9 mouse cellular contexts compared by ENCODE assay signal in the genomic region with DNA sequence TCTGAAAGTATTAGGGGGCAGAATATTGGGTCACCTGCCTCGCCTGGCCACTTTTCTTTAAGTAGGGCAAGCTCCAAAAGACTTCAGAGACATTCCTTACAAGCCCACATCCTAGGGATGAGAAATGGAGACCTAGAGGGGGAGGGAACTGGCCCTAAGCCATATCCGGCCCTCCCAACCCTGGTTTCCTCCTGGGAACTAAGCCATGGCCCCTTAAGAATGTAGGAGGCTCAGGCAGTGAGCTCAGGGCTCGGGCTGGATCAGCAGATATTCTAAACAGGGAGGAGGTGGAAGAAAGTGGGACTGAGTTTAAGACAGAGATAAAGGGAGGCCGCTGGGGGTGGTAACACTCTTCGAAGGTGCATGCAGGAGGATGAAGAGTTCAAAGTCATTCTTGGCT. TPM values are rescaled to one million over a fixed set of nuclear protein-coding genes. Genes with fewer than 3 reads are reported as not detected.
DNase-seq lines count a peak whose midpoint lies in the region; ATAC-seq and TF ChIP-seq lines count a peak whose summit lies in the region.
"Had no signal": no experiment of that assay in that cellular context is flagged by ENCODE, and none has a peak within 500 bp of the region (broad histone marks: within the 10 kb centered on the region; RNA-seq: fewer than 3 reads in every experiment).

No protein-coding gene starts in this region.

- H3K4me2 ChIP-seq in midbrain, postnatal 0 days (ENCODE audit: low read depth, low read length, poor library complexity, severe bottlenecking) = no peak overlapping the region
- H3K4me2 ChIP-seq in midbrain, embryonic 14.5 days (ENCODE audit: low read length) = no peak overlapping the region
- no peak overlapping the region for H3K4me2 ChIP-seq in heart, embryonic 13.5 days
- H3K4me2 ChIP-seq in stomach, postnatal 0 days (replicated peaks; ENCODE audit: low read depth) = no peak overlapping the region
- H3K4me2 ChIP-seq: midbrain, embryonic 15.5 days had no signal

- TF ChIP-seq CTCF in midbrain, postnatal 0 days (IDR thresholded peaks at IDR 0.05) = no peak
- TF ChIP-seq CTCF in stomach, postnatal 0 days (IDR thresholded peaks at IDR 0.05; ENCODE audit: low read depth) = no peak

- H3K27ac ChIP-seq in midbrain, postnatal 0 days (ENCODE audit: low read depth, low read length) = 0 out of 2 replicates have a peak overlapping the region, but pooled peaks have one; percentile 38
- H3K27ac ChIP-seq in midbrain, embryonic 14.5 days (replicated peaks; ENCODE audit: low read depth, low read length) = no peak overlapping the region
- peak overlapping the region; percentile 61 for H3K27ac ChIP-seq in heart, embryonic 13.5 days (replicated peaks)
- H3K27ac ChIP-seq in stomach, postnatal 0 days (replicated peaks) = no peak overlapping the region; the same call in 1 of the 2 replicates
- H3K27ac ChIP-seq: midbrain, embryonic 15.5 days had no signal

- no peak for DNase-seq in midbrain, postnatal 0 days (ENCODE audit: low spot score)
- DNase-seq in midbrain, embryonic 14.5 days = no peak
- DNase-seq in kidney, postnatal 14 days = peak; percentile 90
- DNase-seq in stomach, postnatal 0 days (ENCODE audit: low spot score) = no peak
- no peak for DNase-seq in neural tube, embryonic 10.5 days (ENCODE audit: extremely low spot score, low spot score)
- no peak for DNase-seq in cerebellum, postnatal 36 days
- DNase-seq in natural killer cell, adult 2 months (ENCODE audit: low spot score in 2 of 2) = no peak

- no peak overlapping the region for H3K9ac ChIP-seq in midbrain, postnatal 0 days (replicated peaks; ENCODE audit: low read length, poor library complexity, severe bottlenecking)
- no peak overlapping the region for H3K9ac ChIP-seq in midbrain, embryonic 14.5 days (replicated peaks; ENCODE audit: low read length)
- H3K9ac ChIP-seq in heart, embryonic 13.5 days = no peak overlapping the region
- no peak overlapping the region for H3K9ac ChIP-seq in stomach, postnatal 0 days (ENCODE audit: low read length)
- H3K9ac ChIP-seq: midbrain, embryonic 15.5 days had no signal

- no peaks in the 10 kb centered on the region for H3K9me3 ChIP-seq in midbrain, postnatal 0 days (ENCODE audit: low read length)
- H3K9me3 ChIP-seq in midbrain, embryonic 14.5 days (ENCODE audit: control insufficient read depth, low read length) = no peaks in the 10 kb centered on the region
- H3K9me3 ChIP-seq in heart, embryonic 13.5 days = no peaks in the 10 kb centered on the region
- H3K9me3 ChIP-seq in stomach, postnatal 0 days (ENCODE audit: control insufficient read depth, low read length) = no peaks in the 10 kb centered on the region
- H3K9me3 ChIP-seq: midbrain, embryonic 15.5 days had no signal

- WGBS in midbrain, postnatal 0 days = 55% methylated on average over 5 of the region's 5 CpGs
- 52% methylated on average over 5 of the region's 5 CpGs for WGBS in midbrain, embryonic 14.5 days
- WGBS in heart, embryonic 13.5 days = 31% methylated on average over 5 of the region's 5 CpGs
- 42% methylated on average over 5 of the region's 5 CpGs for WGBS in stomach, postnatal 0 days

- H3K4me3 ChIP-seq in midbrain, postnatal 0 days (ENCODE audit: low read depth, low read length) = no peak overlapping the region
- H3K4me3 ChIP-seq in midbrain, embryonic 14.5 days (replicated peaks; ENCODE audit: low read depth, low read length) = no peak overlapping the region
- H3K4me3 ChIP-seq in heart, embryonic 13.5 days = no peak overlapping the region
- H3K4me3 ChIP-seq in stomach, postnatal 0 days (ENCODE audit: low read depth, low read length) = no peak overlapping the region
- H3K4me3 ChIP-seq: midbrain, embryonic 15.5 days had no signal

- no peak for ATAC-seq in midbrain, postnatal 0 days (ENCODE audit: low FRiP score)
- ATAC-seq in midbrain, embryonic 14.5 days (ENCODE audit: low FRiP score, low TSS enrichment) = no peak
- peak; percentile 42; the same call in 1 of the 2 replicates for ATAC-seq in heart, embryonic 13.5 days (ENCODE audit: extremely low read depth, insufficient number of reproducible peaks, low FRiP score, low TSS enrichment)
- peak; percentile 51; the same call in 1 of the 2 replicates for ATAC-seq in stomach, postnatal 0 days (ENCODE audit: low FRiP score, low TSS enrichment)
- ATAC-seq: midbrain, embryonic 15.5 days had no signal

- H3K36me3 ChIP-seq in midbrain, postnatal 0 days (ENCODE audit: insufficient read depth, low read length) = no peaks in the 10 kb centered on the region
- no peaks in the 10 kb centered on the region for H3K36me3 ChIP-seq in midbrain, embryonic 14.5 days (ENCODE audit: control insufficient read depth, insufficient read depth, low read length)
- no peaks in the 10 kb centered on the region for H3K36me3 ChIP-seq in heart, embryonic 13.5 days
- no peaks in the 10 kb centered on the region for H3K36me3 ChIP-seq in stomach, postnatal 0 days (ENCODE audit: control insufficient read depth, insufficient read depth, low read length)
- H3K36me3 ChIP-seq: midbrain, embryonic 15.5 days had no signal

- no peak for TF ChIP-seq EP300 in stomach, postnatal 0 days (optimal IDR thresholded peaks at IDR 0.05)

- no peaks in the 10 kb centered on the region for H3K27me3 ChIP-seq in midbrain, postnatal 0 days (ENCODE audit: insufficient read depth, low read length)
- H3K27me3 ChIP-seq in midbrain, embryonic 14.5 days (ENCODE audit: control insufficient read depth, insufficient read depth, low read length) = no peaks in the 10 kb centered on the region
- H3K27me3 ChIP-seq in heart, embryonic 13.5 days (replicated peaks) = no peaks in the 10 kb centered on the region
- H3K27me3 ChIP-seq in stomach, postnatal 0 days (ENCODE audit: control insufficient read depth, insufficient read depth, low read length) = no peaks in the 10 kb centered on the region
- H3K27me3 ChIP-seq: midbrain, embryonic 15.5 days had no signal

- no peaks in the 10 kb centered on the region for H3K4me1 ChIP-seq in midbrain, postnatal 0 days (ENCODE audit: insufficient read depth, low read length)
- H3K4me1 ChIP-seq in midbrain, embryonic 14.5 days (ENCODE audit: control insufficient read depth, insufficient read depth, low read length) = no peaks in the 10 kb centered on the region
- H3K4me1 ChIP-seq in heart, embryonic 13.5 days = peaks cover 10% of the 10 kb centered on the region
- H3K4me1 ChIP-seq in stomach, postnatal 0 days (replicated peaks; ENCODE audit: control insufficient read depth, insufficient read depth) = no peaks in the 10 kb centered on the region; the same call in 1 of the 2 replicates
- H3K4me1 ChIP-seq: midbrain, embryonic 15.5 days had no signal

RNA-seq across cellular contexts. Expression of gene Mtss1l, which starts 39.9 kb away (rescaled TPM):
- total RNA-seq in midbrain, postnatal 0 days (2014; rRNA removed) = 90.5 and 101 TPM in 2 replicates
- polyA plus RNA-seq in midbrain, postnatal 0 days (2015; fragmentation: Nextera tagmentation; extraction: Ambion mirVana) = 35.2 and 37.7 TPM in 2 replicates
- 27.5 and 31.4 TPM in 2 replicates for polyA plus RNA-seq in midbrain, embryonic 14.5 days (2014; fragmentation: Nextera tagmentation; extraction: Ambion mirVana)
- 6.0 and 6.4 TPM in 2 replicates for polyA plus RNA-seq in heart, embryonic 13.5 days (2015; fragmentation: Nextera tagmentation; extraction: Ambion mirVana)
- polyA plus RNA-seq in stomach, postnatal 0 days (2015; fragmentation: Nextera tagmentation; extraction: Ambion mirVana) = 5.7 and 7.5 TPM in 2 replicates

RNA-seq across cellular contexts. Expression of gene Il34, which starts 44.5 kb away (rescaled TPM):
- total RNA-seq in midbrain, postnatal 0 days (2014; rRNA removed) = 5.4 and 5.8 TPM in 2 replicates
- 9.1 and 11.3 TPM in 2 replicates for polyA plus RNA-seq in midbrain, postnatal 0 days (2015; fragmentation: Nextera tagmentation; extraction: Ambion mirVana)
- 0.34 and 3.9 TPM in 2 replicates for polyA plus RNA-seq in midbrain, embryonic 14.5 days (2014; fragmentation: Nextera tagmentation; extraction: Ambion mirVana)
- 0.17 and 0.27 TPM in 2 replicates for polyA plus RNA-seq in heart, embryonic 13.5 days (2015; fragmentation: Nextera tagmentation; extraction: Ambion mirVana)
- polyA plus RNA-seq in stomach, postnatal 0 days (2015; fragmentation: Nextera tagmentation; extraction: Ambion mirVana) = 5.0 and 6.4 TPM in 2 replicates

Comparison
In these comparisons a context has a peak if more than half of its experiments do, and no peak if none do; other contexts are left out.
1. H3K27ac ChIP-seq: peak in midbrain, postnatal 0 days (single experiment) and heart, embryonic 13.5 days (single experiment); none in midbrain, embryonic 14.5 days (single experiment) and stomach, postnatal 0 days (single experiment).
2. ATAC-seq: peak in heart, embryonic 13.5 days (single experiment) and stomach, postnatal 0 days (single experiment); none in midbrain, postnatal 0 days (single experiment) and midbrain, embryonic 14.5 days (single experiment).